Mouse (Mus musculus): ENCODE measurements around the gene Lrrc46. TPM values are rescaled to one million over a fixed set of nuclear protein-coding genes. Genes with fewer than 3 reads are reported as not detected.

Lrrc46 gene
- polyA plus RNA-seq, 1 experiment from 2014 or later, result 1.4 TPM

DNA sequence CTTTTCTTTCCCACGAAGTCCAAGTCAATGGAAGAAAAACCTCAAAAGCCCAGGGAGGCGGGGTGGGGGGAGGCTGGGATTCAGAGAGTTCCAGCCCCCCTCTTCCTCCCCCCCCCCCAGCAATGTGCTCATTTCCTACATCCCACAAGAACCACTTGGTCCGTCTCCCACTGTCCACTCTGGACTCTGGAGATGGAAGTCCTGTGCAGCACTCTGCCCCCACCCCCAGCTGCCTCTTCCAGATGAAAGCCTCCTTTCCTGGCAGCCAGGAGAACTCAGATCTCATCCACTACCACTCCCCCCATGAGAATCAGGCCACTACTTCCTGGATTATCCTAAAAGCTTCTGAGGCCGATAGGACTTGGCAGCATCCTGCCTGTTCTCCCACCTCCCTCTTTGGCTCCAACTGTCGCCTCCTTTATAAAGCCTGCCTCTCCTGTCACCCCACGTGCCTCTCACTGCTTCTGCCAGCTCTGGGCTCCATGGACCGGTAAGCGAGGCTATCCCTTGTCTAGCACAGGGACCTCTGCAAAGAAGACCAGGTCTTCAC is 28.0 kb downstream of the Lrrc46 start, which contains the start of gene Sp6:
Gene Sp6, plus strand, starts transcription at position 274 of the 550 bp plus-strand sequence.
- no peak within 1 kb of the TSS for H3K4me3 ChIP-seq (ENCODE audit: low read depth, low read length)
- 32% methylated on average over 8 of the region's 8 CpGs for WGBS
- DNase-seq (ENCODE audit: low spot score) (no peak), ATAC-seq (ENCODE audit: insufficient number of reproducible peaks, low FRiP score, low TSS enrichment, low read depth) (no peak)
- peaks cover 24% of the 10 kb centered on the region for H3K27me3 ChIP-seq (ENCODE audit: control insufficient read depth, insufficient read depth, low read length)
- H3K36me3 ChIP-seq (ENCODE audit: control insufficient read depth, insufficient read depth, low read length), result no peaks in the 10 kb centered on the region
- H3K27ac ChIP-seq (replicated peaks; ENCODE audit: low read depth, low read length), result no peak within 1 kb of the TSS
- H3K9me3 ChIP-seq (ENCODE audit: control insufficient read depth, low read length), result no peaks in the 10 kb centered on the region
- H3K4me2 ChIP-seq (ENCODE audit: low read depth, severe bottlenecking), result no peak within 1 kb of the TSS
- H3K4me1 ChIP-seq (ENCODE audit: control insufficient read depth, insufficient read depth, low read length), result no peaks in the 10 kb centered on the region
- H3K9ac ChIP-seq (ENCODE audit: low read length), result no peak within 1 kb of the TSS

DNA sequence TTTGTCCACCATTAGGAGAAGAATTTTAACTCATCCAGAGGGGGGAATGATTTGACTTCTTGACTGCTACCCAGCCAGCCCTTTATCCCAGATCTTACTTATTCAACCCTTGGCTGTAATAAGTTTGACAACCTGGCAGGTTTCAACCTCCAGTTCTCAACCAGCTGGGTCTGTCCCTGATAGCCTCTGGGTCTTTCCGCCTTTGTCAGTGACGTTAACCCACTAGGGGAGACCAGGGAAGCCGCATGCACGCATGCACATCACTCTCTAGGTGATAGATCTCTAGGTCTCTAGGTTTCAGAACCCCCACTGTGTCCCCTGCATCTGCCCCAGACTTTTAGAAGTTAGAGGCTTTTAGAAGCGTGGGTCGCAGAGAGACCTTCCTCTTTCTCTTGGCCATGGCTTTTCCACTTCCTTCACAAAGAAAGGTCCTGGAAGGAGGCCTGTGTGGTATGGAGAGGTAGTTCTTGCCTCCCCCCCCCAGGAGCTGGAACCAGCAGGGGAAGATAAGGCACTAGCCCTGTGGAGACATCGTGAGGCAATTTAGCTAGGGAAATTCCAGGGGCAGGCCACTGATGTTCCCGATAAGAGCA is 31.9 kb downstream of the Lrrc46 start:
- H3K27ac ChIP-seq (replicated peaks; ENCODE audit: low read depth, low read length), result no peak overlapping the region
- ATAC-seq (ENCODE audit: insufficient number of reproducible peaks, low FRiP score, low TSS enrichment, low read depth) (no peak), DNase-seq (ENCODE audit: low spot score) (no peak)
- no peaks in the 10 kb centered on the region for H3K9me3 ChIP-seq (ENCODE audit: control insufficient read depth, low read length)
- H3K4me2 ChIP-seq (ENCODE audit: low read depth, severe bottlenecking), result no peak overlapping the region
- H3K9ac ChIP-seq (ENCODE audit: low read length), result no peak overlapping the region
- no peaks in the 10 kb centered on the region for H3K27me3 ChIP-seq (ENCODE audit: control insufficient read depth, insufficient read depth, low read length)
- no peak overlapping the region for H3K4me3 ChIP-seq (ENCODE audit: low read depth, low read length)
- WGBS, result 44% methylated on average over 8 of the region's 8 CpGs
- H3K4me1 ChIP-seq (ENCODE audit: control insufficient read depth, insufficient read depth, low read length), result no peaks in the 10 kb centered on the region
- H3K36me3 ChIP-seq (ENCODE audit: control insufficient read depth, insufficient read depth, low read length), result no peaks in the 10 kb centered on the region

DNA sequence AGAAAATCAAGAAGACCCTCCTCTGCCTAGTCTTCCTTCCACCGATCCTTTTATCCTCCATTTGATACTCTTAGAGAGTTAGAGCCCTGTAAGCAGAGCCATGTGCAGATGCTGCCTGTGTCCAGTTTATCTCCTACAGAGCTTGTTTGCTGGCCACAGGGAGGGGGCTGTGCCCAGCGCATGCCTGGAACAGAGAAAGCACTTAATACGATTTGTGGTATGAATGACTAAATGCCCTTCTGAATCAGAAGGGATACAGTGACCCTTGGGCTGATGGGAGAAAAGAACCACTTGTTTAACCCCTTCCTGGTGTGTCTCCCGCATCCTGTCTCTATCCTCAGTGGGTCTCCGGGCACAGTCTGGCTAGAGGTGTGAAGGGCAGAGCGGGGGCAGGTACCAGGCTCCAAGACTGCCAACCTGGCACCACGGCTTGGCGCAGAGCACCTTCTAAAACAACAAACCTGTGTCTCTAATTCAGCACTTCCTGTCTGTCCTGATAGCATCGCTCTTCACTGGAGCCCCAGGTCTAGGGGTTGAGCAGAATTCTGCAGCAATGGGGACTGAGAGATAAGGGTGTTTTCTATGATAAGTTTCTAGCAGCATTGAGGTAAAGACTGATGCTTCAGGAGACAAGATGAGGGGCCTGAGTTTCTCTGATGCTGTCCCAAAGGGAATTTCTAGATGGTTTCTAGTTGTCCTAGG is 34.0 kb downstream of the Lrrc46 start:
- H3K4me2 ChIP-seq (ENCODE audit: low read depth, severe bottlenecking), result no peak overlapping the region

DNA sequence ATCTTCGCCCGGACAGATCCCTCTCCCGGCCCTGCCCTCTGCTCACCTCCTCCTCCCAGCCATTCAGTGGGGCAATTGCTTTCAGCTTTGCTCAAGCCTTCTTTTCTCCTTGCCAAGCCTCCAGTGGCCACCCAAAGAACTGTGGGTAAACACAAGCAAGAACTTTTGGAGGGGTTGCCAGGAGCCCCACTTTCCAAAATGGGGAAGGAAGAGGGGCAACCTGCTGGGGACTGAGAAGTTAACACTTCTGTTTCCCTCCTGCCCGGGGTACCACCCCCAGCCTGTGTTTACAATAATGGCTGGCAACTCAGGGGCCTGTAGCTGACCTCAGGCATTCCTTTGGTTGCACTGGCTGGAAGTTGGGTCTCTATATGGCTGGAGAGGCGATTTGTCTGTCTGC is 38.0 kb downstream of the Lrrc46 start:
- Histone ChIP-seq H3K9me3 (ENCODE audit: control insufficient read depth, low read length) (no peaks in the 10 kb centered on the region), H3K4me2 (ENCODE audit: low read depth, severe bottlenecking) (no peak overlapping the region), H3K9ac (ENCODE audit: low read length) (no peak overlapping the region), H3K36me3 (ENCODE audit: control insufficient read depth, insufficient read depth, low read length) (no peaks in the 10 kb centered on the region), H3K27ac (replicated peaks; ENCODE audit: low read depth, low read length) (no peak overlapping the region), H3K4me3 (ENCODE audit: low read depth, low read length) (no peak overlapping the region), H3K27me3 (ENCODE audit: control insufficient read depth, insufficient read depth, low read length) (no peaks in the 10 kb centered on the region), H3K4me1 (ENCODE audit: control insufficient read depth, insufficient read depth, low read length) (no peaks in the 10 kb centered on the region)
- WGBS, result 33% methylated on average over 5 of the region's 5 CpGs
- ATAC-seq (ENCODE audit: insufficient number of reproducible peaks, low FRiP score, low TSS enrichment, low read depth), result no peak
- no peak for DNase-seq (ENCODE audit: low spot score)

More for the DNA sequence above, 34.0 kb downstream of the Lrrc46 start:
- 62% methylated on average over 9 of the region's 9 CpGs for WGBS
- DNase-seq (ENCODE audit: low spot score) (no peak), ATAC-seq (ENCODE audit: insufficient number of reproducible peaks, low FRiP score, low TSS enrichment, low read depth) (no peak)
- no peak overlapping the region for H3K9ac ChIP-seq (ENCODE audit: low read length)
- no peak overlapping the region for H3K4me3 ChIP-seq (ENCODE audit: low read depth, low read length)
- H3K4me1 ChIP-seq (ENCODE audit: control insufficient read depth, insufficient read depth, low read length), result no peaks in the 10 kb centered on the region
- no peaks in the 10 kb centered on the region for H3K27me3 ChIP-seq (ENCODE audit: control insufficient read depth, insufficient read depth, low read length)
- H3K9me3 ChIP-seq (ENCODE audit: control insufficient read depth, low read length), result no peaks in the 10 kb centered on the region
- no peak overlapping the region for H3K27ac ChIP-seq (replicated peaks; ENCODE audit: low read depth, low read length)
- H3K36me3 ChIP-seq (ENCODE audit: control insufficient read depth, insufficient read depth, low read length), result no peaks in the 10 kb centered on the region

DNA sequence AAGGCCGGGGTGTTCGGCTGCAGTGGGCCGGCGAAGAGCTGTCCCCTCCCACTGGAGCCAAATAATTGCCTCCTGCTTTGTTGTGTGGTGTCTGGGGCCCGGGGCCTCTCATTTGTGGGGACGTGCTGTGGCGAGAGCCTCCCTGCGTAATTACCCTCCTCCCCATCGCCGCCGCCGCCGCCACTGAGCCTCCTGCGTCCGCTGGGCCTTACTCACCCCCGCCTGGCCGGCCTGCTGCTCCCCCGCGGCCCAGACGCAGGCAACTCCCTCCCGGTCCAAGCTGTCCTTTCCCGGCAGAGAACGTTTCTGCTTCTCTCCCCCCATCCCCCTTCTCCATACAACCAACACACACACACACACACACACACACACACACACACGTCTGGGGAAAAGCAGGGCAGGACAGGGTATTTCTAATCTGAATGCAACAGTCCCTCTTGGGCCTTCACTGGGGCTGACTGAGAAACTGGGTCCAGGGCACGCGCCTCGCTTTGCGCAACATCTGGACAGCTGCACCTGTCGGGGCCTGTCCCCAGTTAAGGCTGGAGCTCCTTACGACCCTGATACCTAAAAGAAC is 43.7 kb downstream of the Lrrc46 start:
- WGBS, result 4% methylated on average over 28 of the region's 30 CpGs
- H3K4me1 ChIP-seq (ENCODE audit: control insufficient read depth, insufficient read depth, low read length), result peaks cover 7% of the 10 kb centered on the region
- H3K9me3 ChIP-seq (ENCODE audit: control insufficient read depth, low read length), result no peaks in the 10 kb centered on the region
- H3K4me2 ChIP-seq (ENCODE audit: low read depth, severe bottlenecking), result peak overlapping the region; percentile 61
- H3K9ac ChIP-seq (ENCODE audit: low read length), result peak overlapping the region; percentile 64
- peak overlapping the region; percentile 31 for H3K4me3 ChIP-seq (ENCODE audit: low read depth, low read length)
- H3K27me3 ChIP-seq (ENCODE audit: control insufficient read depth, insufficient read depth, low read length), result peaks cover 4% of the 10 kb centered on the region; the same call in 1 of the 2 replicates
- no peaks in the 10 kb centered on the region for H3K36me3 ChIP-seq (ENCODE audit: control insufficient read depth, insufficient read depth, low read length)
- no peak overlapping the region for H3K27ac ChIP-seq (replicated peaks; ENCODE audit: low read depth, low read length)
- 0 out of 2 replicates have a peak, but pooled peaks have one; percentile 18 for ATAC-seq (ENCODE audit: insufficient number of reproducible peaks, low FRiP score, low TSS enrichment, low read depth)
- peak; percentile 71 for DNase-seq (ENCODE audit: low spot score)

DNA sequence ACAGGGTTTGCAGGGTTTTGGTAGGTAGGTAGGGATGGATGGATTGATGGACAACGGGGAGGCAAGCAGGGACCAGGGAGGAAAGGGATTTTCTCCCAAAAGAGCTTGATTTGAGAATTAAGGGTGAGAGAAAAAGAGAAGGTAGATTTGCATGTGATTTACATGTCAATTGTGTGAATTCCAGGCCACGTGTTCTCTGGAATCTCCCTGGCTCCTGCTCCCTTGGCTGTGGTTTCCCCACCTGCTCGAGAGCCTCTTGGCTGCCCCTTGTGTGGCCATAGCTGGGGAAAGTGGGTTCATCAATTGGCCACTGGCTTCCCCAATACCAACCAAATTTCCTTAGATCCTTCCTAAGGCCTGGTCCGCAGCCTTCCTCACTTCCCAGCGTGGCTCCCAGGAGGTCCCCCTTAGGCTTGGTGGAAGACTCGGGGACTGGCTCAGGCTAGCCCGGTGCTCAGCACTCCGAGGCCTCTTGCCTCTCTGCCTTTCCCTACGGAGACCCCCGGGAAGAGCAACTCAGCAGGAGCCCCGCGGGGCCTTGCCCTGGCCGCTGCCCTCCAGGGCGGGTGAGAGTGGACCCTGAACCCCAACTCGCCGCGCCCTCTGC is 44.3 kb downstream of the Lrrc46 start:
- Histone ChIP-seq H3K27me3 (ENCODE audit: control insufficient read depth, insufficient read depth, low read length) (peaks cover 4% of the 10 kb centered on the region; the same call in 1 of the 2 replicates), H3K4me2 (ENCODE audit: low read depth, severe bottlenecking) (peak overlapping the region; percentile 61), H3K4me1 (ENCODE audit: control insufficient read depth, insufficient read depth, low read length) (peaks cover 7% of the 10 kb centered on the region), H3K4me3 (ENCODE audit: low read depth, low read length) (peak overlapping the region; percentile 31), H3K27ac (replicated peaks; ENCODE audit: low read depth, low read length) (no peak overlapping the region), H3K36me3 (ENCODE audit: control insufficient read depth, insufficient read depth, low read length) (no peaks in the 10 kb centered on the region), H3K9ac (ENCODE audit: low read length) (peak overlapping the region; percentile 64), H3K9me3 (ENCODE audit: control insufficient read depth, low read length) (no peaks in the 10 kb centered on the region)
- WGBS, result 15% methylated on average over 15 of the region's 17 CpGs
- DNase-seq (ENCODE audit: low spot score) (no peak), ATAC-seq (ENCODE audit: insufficient number of reproducible peaks, low FRiP score, low TSS enrichment, low read depth) (0 out of 2 replicates have a peak, but pooled peaks have one; percentile 10)

DNA sequence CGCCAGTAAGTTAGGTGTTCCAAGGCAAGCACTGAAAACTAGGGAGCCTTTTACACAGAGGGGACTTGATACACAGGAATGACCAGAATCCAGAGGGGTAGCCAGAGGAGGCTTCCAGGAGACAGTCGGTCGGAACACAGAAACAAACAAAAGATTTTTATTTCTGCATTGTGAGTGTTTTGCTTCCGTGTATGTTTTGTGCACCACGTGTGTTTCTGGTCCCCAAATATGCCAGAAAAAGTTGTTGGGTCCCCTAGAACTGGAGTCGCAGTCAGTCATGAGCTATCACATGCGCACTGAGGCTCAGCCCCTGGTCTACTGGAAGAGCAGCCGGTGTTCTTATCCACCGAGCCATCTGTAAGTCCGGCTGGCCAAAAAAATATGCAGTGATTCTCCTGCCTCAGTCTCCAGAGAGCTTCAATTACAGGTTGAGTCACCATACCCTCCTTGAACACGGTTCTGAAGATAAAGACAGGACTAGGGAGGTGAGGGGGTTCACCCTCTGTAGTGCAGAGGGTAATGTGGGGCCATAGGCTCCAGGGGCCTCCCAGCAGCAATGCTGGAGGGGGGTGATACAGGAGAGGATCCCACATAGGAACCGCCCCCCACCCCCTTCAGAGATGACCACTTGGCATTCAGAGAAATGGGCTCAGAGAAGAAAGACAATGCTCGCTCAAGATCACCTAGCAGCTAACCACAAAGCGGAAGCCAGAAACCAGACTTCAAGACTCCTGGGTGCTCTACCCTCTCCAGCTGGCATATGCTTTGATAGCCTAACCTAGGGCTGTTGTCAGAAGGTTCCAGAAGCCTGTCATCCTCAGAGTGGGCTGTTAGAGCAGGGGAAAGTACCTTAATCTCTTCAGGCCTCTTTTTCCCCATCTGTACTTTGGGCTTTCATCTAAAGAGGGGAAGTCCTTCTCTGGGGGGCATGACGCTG is 45.1 kb downstream of the Lrrc46 start:
- ATAC-seq (ENCODE audit: insufficient number of reproducible peaks, low FRiP score, low TSS enrichment, low read depth) (no peak), DNase-seq (ENCODE audit: low spot score) (no peak)
- WGBS, result 76% methylated on average over 15 of the region's 15 CpGs
- Histone ChIP-seq H3K36me3 (ENCODE audit: control insufficient read depth, insufficient read depth, low read length) (no peaks in the 10 kb centered on the region), H3K4me2 (ENCODE audit: low read depth, severe bottlenecking) (no peak overlapping the region), H3K9ac (ENCODE audit: low read length) (no peak overlapping the region), H3K4me3 (ENCODE audit: low read depth, low read length) (no peak overlapping the region), H3K27me3 (ENCODE audit: control insufficient read depth, insufficient read depth, low read length) (peaks cover 4% of the 10 kb centered on the region; the same call in 1 of the 2 replicates), H3K4me1 (ENCODE audit: control insufficient read depth, insufficient read depth, low read length) (peaks cover 7% of the 10 kb centered on the region), H3K27ac (replicated peaks; ENCODE audit: low read depth, low read length) (no peak overlapping the region), H3K9me3 (ENCODE audit: control insufficient read depth, low read length) (no peaks in the 10 kb centered on the region)
